Mouse (Mus musculus) megakaryocyte-erythroid progenitor cell, adult 5-6 weeks (primary cell): ENCODE data around the gene Pnliprp1. TPM values are rescaled to one million over a fixed set of nuclear protein-coding genes. Genes with fewer than 3 reads are reported as not detected.

Experiments used
- ATAC-seq: replicated peaks from 2 replicates; pipeline ENCODE4 v1.8.0; 2016; ENCODE audit warnings: mild to moderate bottlenecking, inconsistent platforms; ENCODE audit not compliant: severe bottlenecking, poor library complexity, low FRiP score, low TSS enrichment
- total RNA-seq, 2 experiments: library from RNA; stranded (forward) in 1 of 2; stranded (reverse) in 1 of 2; fragments of 200-1000, 215-1000 nt in 1 of 2; fragments of >200 nt in 1 of 2; fragmentation: Nextera tagmentation in 1 of 2; gene quantifications; 2 replicates each; pipeline ENCODE4 v1.2.3; 2014 to 2017

The Pnliprp1 gene
- total RNA-seq, 2 experiments from 2014 or later: not detected

- ATAC-seq: no peak
Measured at GRCm38 (mm10) chr19:58762848-58763541, 34.3 kb downstream of the Pnliprp1 start.

GRCm38 (mm10) chr19:58767329-58767728 is 38.6 kb downstream of the Pnliprp1 start:
- ATAC-seq: no peak

GRCm38 (mm10) chr19:58776461-58776860 is 47.8 kb downstream of the Pnliprp1 start:
- ATAC-seq: no peak

GRCm38 (mm10) chr19:58781566-58781965 is 52.9 kb downstream of the Pnliprp1 start:
- ATAC-seq: no peak

- ATAC-seq: no peak
Measured at GRCm38 (mm10) chr19:58783938-58784337, 55.3 kb downstream of the Pnliprp1 start.

- ATAC-seq: no peak
Measured at GRCm38 (mm10) chr19:58789194-58789593, 60.5 kb downstream of the Pnliprp1 start.

Other genes starting within 250 kb of the Pnliprp1 start
- not detected in 2 replicates for gene Ccdc172, start 216.9 kb upstream of the Pnliprp1 start, total RNA-seq (2014; fragmentation: Nextera tagmentation)
- gene Ccdc172, start 216.9 kb upstream of the Pnliprp1 start, total RNA-seq (2017): not detected in 2 replicates
- gene Pnlip, start 76.4 kb upstream of the Pnliprp1 start, total RNA-seq (2014; fragmentation: Nextera tagmentation): not detected in 2 replicates
- gene Pnlip, start 76.4 kb upstream of the Pnliprp1 start, total RNA-seq (2017): not detected in 2 replicates
- gene Pnliprp2, start 30.8 kb downstream of the Pnliprp1 start, total RNA-seq (2014; fragmentation: Nextera tagmentation): not detected in 2 replicates
- not detected in 2 replicates for gene Pnliprp2, start 30.8 kb downstream of the Pnliprp1 start, total RNA-seq (2017)
- not detected in 2 replicates for gene 1700019N19Rik, start 65.6 kb downstream of the Pnliprp1 start, total RNA-seq (2014; fragmentation: Nextera tagmentation)
- gene 1700019N19Rik, start 65.6 kb downstream of the Pnliprp1 start, total RNA-seq (2017): not detected in 2 replicates
- not detected in 2 replicates for gene Eno4, start 214.5 kb downstream of the Pnliprp1 start, total RNA-seq (2014; fragmentation: Nextera tagmentation)
- gene Eno4, start 214.5 kb downstream of the Pnliprp1 start, total RNA-seq (2017): not detected in 2 replicates
- not detected in 2 replicates for gene Hspa12a, start 214.8 kb downstream of the Pnliprp1 start, total RNA-seq (2014; fragmentation: Nextera tagmentation)
- gene Hspa12a, start 214.8 kb downstream of the Pnliprp1 start, total RNA-seq (2017): 0.19 TPM in 1 of 2 replicates, not detected in the other